Mouse (Mus musculus): Measurements from ENCODE around the gene Apoc1.
"Not testable (repeated sequence)": the region's sequence is repeated elsewhere in the genome, so short reads cannot be mapped to it uniquely, and the experiment has no call there.

The Apoc1 gene

DNA sequence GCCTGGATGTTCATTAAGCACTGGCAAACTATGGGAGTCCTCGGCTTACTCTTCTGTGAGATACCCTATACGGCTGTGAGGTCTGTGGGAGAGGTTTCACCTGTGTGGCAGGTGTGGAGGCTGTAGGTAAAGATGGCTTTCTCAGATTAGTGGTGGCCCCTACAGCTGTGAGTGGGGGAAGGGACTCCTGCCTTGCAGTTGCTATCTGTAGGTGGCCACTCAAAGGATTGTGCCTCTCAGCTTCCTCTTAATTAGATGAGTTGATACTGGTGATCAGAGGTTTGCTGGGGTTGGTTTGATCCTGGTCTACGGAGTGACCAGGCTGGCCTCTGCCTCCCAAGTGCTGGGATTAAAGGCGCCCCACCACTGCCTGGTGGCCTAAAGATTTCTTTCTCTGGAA, 12.0 kb upstream of the Apoc1 start:
- DNase-seq, result no peak

DNA sequence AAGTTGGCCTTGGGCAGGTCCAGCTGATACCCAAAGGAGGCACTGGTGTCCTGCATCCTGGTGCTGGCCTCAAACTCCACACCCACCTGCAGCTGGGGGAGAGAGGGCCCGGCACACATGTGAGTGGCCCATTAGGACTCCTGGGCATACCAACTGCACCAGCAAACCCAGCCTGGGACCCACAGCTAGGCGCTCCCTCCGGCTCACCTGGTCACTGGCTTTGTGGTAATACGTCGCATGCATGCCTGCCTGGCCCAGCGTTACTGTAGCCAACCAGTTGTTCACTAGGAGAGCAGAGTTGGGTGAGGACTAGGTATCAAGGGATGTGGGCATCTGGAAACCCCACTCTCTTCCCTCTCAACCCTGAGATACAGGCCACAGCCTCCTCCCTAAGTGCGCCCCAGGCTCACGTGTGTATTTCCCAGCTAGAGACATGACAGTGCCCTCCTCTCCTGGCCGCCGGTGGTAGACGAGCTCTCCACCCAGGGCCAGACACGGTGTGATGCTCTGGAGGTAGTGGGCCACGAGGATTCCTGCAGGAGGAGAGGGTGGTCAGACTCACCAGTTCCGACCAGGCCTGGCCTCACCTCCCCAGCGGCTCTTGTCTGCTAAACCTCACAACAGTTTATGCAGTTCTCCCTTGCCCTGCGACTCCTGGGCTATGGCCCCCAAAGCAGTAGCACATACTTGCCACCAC, 10.5 kb upstream of the Apoc1 start:
- DNase-seq, result no peak

DNA sequence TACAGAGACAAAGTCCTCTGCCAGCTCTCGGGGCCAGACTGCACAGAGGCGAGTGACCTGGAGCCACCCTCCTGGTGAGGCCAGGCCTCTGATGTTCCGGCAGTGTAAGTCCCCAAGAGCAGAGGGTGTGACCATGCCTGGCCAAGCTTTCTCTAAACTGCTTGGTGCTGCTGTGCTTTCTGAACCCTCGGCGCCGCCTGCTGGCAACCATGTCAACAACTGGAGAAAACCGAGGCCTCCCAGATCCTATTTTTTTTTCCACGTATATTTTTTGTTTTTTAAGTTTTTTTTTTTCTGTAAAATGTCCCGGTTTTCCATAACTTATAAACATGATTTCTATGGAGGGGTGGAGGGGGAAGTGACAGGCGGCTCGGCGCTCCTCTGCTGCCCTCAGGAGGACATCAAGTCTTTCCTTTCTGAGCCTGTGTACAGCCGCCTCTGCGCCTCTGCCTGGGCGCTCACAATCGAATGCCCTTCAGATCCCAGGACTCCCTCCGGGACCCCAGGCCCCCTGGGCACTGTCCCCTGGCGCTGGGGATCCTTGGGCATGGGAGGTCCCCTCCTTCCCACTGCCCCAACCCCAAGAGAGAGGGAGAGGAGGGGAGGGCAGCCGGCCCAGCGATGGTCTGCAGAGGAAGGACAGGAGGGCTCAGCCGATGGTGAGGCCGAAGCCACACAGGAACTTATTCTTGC, 8.8 kb upstream of the Apoc1 start:
- DNase-seq, result peak; percentile 85

DNA sequence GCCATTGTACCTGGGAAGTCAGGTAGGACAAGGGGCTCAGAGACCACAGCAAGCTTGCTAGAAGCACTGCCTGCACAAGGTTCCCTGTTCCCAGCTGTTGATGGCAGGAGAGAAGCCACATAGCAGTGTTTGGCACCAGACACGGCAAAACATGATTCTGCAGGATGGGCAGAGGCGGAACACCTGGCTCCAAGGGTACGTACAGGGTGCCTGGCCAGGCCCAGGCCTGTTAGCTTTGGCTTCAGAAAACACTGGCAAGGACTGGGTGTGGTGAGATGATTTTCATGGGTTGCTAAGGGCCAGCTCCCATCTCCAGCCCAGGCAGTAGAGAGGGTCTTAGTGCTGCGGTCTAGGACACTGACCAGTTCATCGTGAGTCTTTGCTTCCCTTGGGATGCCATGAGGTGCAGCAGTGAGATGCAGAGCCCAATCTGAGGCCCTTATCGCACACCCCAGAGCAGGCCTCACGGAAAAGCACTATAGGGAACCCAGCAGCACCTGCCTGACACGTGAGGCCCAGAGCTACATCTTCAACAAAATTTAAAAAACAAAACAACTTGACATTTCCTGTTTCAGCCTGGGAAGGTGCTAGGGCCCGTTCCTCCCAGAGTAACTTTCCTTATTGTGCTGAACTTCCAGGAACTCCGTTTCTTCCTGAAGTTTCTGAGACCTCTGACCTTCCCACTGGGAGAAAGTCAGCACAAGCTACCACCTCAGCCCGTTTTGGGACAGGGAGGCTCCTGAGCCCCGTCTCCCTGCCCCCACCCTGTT, 8.0 kb upstream of the Apoc1 start:
- DNase-seq, result no peak

DNA sequence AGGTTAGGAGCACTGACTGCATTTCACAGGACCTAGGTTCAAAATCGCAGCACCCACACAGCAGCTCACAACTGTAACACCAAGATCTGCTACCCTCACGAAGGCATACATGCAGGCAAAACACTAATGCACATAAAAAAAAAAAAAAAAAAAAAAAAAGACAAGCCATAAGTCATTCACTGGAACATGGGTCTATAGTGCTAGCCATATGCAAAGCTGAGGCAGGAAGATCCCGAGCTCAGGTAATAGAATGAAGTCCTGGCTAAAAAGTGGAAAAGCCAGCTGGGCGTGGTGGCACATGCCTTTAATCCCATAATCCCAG, 7.3 kb upstream of the Apoc1 start:
- no peak for DNase-seq

DNA sequence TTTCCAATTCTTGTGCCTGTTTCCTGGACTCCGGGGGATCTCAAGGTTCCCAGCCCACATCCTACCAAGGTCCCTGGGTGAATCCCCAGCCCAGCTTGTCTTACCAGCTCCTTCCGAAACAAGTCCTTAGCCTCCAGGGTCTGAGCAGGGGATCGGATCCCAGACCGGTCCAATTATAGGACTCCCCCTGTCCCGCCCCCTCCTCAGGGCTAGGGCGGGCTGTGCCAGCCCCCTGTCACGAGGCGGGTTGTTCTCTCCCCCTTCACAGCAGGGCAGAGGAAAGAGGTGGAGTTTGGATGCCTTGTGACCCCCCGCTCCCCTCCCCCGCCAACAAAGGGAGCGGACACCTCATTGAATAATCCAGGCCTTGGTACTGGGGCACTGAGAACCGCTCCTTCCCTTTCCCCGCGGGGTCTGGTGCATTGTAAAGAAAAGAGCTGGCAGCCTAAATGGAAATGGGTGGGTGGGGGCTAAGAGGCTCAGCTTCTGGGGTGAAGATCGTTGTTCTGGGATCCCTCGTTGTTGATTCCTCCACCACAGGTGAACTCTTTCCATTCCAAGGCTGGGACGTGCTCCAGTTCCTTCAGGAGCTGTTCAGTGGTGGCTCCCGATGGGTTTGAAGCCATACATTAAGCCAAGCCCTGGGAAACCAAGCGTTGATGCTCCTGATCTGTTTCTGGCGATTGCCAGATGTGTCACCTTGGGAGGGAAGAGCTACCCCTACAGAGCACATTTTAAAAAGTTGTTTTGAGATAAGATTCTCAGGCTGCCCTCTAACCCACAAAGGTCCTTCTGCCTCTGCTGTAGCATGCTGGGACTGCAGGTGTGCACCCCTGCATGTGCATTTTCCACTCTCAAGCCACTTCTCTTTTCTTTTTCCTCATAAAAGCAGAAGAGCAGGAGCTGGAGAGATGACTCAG, 6.7 kb upstream of the Apoc1 start, which contains the start of gene Apoe:
Gene Apoe, minus strand, starts transcription at position 282 of the 920 bp plus-strand sequence.
- peak; percentile 68 for DNase-seq

DNA sequence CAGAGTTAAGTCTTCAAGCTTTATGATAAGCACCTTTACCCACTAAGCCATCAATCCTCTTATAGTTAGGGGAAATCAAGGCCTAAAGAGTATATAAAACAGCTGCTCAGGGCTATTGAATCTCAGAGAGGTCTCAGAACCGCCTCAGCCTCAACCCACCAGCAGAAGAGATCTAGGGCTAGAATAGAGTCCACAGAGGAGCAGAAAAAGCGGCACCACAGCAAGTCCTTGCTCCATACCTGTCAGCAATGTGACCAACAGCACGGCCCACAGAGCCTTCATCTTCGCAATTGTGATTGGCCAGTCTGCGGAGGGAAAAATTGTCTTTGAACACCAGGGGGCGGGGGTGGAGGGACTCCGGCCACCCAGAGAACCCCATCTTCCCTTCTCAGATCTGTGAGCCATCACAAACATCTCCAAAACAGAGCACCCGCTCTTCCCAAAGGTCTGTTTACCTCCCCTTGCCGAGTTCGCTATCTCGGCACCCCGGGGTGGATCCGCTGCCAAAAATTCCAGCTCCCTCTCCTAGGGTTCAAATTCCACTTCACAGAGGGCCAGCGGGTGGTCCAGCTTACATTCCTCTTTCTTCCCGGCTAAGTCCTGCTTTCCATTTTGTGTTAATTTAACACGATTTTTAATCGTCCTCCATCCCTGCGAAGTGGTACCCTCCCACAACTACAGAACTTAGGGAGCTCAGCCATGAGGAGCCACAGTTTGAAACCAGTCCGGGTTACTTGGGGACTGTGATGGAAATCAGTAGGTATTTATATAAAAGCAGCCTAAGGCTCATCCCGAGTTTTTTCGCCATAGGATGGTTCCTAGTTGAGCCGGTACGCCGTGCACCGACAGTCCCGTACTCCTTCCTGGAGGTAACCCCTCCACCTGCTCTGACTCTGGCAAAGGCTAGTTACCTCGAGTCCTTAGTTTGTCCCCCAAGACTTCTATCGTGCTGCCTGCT, 5.8 kb upstream of the Apoc1 start:
- DNase-seq, result no peak

DNA sequence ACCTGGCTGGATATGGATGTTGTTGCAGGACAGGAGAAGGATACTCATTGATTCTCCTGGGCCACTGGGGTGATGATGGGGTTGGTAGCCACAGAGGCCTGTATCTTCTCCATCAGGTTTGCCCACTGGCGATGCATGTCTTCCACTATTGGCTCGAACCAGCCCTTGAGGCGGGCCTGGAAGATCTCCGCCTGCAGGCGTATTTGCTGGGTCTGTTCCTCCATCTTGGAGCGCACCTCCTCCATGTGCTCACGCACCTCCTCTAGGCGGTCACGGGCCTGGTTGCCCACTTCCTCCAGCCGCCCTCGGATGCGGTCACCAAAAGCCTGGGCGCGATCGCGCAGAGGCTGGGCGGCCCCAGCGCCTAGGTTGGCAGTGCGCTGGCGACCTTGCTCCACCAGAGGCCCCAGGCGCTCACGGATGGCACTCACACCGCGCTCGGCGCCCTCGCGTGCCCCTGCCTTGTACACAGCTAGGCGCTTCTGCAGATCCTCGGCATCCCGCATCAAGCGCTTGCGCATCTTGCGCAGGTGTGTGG, 3.9 kb upstream of the Apoc1 start:
- DNase-seq, result no peak

DNA sequence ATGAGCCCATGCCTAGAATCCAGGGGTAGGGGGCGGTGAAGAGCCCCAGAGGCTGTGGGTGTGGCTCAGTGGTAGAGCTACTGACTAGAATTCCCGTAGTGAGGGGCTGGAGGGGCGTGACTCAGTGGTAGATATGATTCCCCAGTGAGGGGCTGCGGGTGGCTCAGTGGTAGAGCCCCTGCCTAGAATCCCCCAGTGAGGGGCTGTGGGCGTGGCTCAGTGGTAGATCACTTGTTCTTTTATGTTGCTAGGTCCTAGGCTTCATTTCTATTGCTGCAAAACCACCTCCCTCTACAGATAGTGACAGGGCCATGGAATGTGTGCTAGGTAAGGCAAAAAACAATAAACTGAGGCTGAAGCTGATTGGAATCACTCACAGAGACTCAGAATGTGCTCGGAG, 3.4 kb upstream of the Apoc1 start:
- no peak for DNase-seq

DNA sequence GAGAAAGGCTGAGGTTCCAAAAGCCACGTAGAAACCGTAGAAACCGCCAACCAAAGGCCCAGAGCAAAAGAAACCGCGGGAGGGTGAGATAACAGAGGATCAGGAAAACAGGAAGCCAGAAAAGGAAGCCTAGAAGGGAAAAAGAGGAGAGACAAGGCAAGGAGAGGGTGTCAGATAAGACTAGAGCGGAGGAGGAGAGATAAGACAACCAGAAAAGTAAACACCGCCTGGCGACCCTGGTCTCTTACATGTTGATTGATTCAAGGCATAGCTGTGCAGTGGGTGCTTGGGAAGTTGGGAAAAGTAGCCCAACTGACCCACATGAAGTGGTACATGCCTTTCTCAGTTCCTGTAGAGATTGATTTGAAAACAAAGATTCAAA, 2.7 kb upstream of the Apoc1 start:
- no peak for DNase-seq

DNA sequence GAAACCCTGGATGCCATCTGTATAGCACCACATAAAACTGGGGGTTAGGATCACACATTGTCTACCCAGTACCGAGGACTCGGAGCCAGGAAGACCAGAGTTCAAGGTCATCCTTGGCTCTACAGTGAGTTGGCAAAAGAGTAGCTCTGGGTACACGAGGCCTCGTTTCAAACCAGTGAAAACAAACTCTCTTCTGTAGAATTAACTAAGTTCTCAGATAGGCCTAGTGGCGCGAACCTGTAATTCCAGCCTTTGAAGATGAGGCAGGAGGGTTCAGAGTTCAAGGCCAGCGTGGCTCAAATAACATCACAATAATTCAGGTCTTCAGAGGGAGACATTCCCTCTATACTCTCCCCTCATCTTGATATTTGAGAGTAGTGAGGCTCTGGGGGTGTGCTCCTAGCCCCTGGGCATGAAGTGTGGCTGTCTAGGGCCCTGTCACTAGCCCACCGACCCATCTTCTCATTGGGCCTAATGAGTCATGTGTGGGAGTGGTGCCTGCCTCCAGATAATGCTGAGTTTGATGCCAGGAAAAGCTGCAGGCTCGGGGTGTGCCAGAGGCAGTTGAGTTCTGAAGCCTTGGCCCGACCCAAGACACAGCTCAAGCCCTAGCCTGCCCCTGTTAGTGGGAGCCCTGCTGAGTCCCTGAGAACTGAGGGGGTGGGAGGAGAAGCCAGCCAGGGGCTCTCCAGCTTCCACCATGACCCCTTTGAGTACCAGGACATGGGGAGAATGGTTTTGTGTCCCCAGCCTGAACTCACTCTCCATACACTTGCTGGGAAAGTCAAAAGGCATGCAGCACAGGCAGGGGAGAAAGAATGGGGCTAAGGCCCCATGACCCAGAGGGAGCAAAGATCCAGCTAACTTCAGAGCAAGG, 2.1 kb upstream of the Apoc1 start:
- DNase-seq, result no peak

DNA sequence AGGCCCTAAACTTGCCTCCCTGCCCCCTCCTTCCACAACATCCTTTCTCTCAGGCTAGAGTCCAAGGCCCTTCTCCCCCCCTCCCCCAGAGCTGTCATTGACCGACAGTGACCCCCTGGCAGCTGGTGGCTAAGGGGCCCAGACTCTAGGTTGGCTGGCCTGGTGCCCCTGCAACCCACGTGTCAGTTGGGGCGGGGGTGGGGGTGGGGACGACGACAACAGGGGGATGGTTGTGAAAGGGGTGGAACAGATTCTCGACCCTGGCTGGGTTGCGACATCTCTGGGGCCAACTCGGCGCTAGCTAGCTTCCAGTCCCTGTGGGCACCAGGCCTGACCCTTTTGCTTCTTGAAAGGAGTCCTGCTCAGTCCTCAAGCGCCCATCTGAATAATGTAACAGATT, 961 bp upstream of the Apoc1 start:
- no peak for DNase-seq

DNA sequence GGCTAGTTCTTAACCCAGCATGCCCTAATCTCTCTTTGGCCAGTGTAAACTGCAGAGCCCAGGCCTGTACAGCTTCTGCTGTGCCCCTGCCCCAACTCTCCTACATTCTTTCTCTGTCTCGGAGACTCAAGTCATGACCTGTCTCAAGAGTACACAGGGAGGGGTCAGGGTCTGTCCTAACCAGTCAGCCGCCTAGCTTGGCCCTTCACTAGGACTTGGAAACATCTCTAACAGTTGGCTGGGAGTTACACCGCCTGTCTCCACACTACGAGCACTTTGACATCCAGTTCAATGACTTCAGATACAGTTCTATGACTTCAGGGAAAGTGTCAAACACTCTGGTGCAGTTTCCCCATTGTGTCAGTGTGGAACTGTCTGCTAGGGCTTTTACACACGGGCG, 1.0 kb downstream of the Apoc1 start:
- DNase-seq, result no peak

DNA sequence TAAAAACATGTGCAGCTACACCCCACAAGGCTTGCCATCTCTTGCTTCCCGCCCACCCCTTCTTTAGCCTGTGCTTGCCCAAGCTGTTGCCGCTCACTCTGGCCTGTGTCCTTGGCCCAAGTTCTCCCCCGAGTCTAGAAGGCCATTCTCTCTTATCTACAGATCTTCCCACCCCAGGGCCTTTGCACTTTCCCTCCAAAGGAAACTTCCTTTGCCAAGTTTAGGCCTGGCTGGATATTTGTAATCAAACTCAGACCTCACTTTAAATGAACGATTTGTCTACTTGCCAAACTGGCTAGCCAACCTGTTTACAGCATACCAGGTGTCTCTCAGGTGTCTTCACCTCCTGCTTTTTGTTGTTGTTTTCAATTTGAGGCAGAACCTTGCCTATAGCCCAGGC, 1.6 kb downstream of the Apoc1 start:
- no peak for DNase-seq

DNA sequence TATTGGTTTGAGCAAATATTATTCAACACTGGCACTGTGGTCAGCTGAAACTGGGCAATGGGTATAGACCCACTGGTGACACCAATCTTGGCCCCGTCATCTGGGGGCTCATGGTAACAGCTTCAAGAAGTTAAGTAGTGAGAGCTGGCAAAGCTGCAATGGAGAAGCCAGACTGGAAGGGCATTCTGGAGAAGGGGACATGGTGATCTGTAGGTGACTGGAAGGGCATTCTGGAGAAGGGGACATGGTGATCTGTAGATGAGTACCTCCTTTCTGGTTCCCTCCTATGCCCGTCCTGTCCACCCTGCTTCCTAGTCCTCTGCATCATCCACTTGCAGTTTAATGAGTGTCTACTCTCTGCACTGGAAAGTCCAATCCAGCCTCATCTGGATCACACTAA, 3.8 kb downstream of the Apoc1 start:
- DNase-seq, result no peak

DNA sequence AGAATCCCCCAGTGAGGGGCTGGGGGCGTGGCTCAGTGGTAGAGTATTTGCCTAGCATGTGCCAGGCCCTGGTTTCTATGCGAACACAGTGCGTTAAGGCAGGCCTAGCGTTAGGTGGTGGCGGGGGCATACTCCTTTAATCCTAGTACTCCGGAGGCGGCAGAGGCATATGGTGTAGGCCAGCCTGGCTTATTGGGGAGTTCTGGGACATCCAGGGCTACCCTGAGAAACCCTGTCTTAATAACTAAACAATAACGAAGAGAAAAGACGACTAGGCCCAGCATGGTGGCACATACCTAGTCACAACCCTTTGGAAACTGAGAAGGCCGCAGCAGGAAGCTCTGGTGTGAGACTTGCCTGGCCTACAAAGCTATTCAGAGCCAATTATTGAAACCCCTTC, 4.4 kb downstream of the Apoc1 start:
- DNase-seq, result no peak

DNA sequence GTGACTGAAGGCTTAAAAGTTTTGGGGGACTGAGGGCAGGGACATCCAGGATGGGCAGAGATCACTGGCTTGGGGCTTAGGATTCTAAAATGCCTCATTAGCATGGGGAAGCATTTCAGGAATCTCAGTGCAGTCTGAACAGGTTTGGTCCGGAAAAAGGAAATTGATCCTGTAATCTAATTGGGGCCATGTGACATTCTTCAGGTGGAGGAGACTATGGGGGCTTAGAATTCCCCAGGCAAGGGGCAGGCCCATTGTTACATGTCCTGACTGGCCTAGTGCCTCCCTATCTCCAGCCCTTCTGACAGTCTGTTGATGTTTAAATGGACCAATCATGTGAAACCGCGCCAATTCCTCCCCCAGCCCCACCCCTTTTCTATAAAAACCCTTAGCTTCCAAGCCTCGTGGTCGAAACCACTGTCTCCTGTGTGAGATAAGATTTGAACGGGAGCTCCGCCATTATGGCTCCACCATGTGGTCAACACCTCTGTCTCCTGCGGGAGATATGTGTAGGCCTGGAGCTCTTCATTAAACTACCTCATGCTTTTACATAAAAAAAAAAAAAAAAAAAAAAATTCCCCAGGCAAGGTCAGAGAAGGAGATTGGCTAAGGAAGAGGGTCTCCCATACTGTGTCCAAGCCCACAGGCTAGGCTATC, 5.4 kb downstream of the Apoc1 start:
- not testable (repeated sequence) for DNase-seq

DNA sequence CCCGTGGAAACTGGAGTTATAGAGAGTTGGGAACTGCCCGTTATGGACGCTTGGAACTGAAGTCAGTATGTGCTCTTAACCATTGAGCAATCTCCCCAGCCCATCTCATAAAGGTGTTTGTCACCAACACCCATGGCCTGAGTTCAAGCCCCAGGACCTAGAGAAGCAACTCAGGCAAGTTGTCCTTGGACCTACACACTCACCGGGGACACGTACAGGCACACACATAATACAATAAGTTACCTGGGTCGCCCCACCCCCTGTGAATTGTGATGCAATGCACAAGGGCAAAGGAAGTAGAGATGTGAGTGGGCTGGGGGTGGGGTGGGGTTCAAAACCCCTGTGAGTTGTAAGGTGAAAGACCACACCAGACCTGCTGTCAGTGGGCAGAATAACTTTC, 5.9 kb downstream of the Apoc1 start:
- no peak for DNase-seq

DNA sequence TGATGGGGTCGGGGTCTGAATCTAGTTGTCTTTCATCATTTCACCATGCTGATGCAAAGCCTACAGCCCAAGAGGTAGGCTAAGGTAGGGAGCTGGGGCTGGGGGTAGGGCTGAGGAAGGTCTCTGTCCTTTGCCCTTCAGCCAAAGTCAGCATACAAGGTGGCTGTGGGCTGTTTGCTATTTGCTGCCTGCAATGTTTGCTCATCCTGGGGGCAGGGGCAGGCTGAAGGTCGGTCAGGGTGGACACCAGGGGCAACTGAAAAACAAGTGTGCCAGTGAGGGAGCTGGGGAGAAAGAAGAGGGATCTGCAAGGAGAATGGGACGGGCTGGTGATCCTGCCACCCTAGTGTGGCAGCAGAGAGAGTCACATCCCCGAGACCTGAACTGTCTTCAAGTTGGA, 7.1 kb downstream of the Apoc1 start:
- peak; percentile 31 for DNase-seq

DNA sequence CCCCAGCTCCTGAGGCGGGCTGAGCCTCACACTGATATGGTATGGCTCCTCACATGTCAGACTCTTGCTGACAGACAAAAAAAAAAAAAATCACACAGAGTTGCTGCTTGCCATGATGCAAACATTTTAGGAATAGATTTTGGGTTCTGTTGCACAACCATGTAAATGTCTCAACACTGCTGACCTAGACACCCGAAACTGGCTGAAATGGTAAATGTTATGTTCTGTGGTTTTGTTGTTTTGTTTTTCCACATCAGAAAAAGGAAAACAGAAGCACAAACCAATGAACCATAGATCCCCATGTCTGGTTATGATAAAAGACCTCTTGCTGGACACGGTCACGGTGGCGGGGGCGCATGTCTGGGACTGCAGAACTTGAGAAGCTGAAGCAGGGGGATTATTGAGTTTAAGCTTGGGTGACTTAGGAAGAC, 8.7 kb downstream of the Apoc1 start:
- DNase-seq, result no peak
